Mouse (Mus musculus): ENCODE measurements around the gene Pitpna.
A peak's percentile ranks its signal among the peaks of the same experiment; 100 is the strongest.

Gene Pitpna

GRCm38 (mm10) chr11:75587493-75588284 is at the start of gene Pitpna:
Gene Pitpna (plus strand): TSS chr11:75588097.
- DNase-seq (ENCODE audit: low read depth, low spot score): peak; percentile 88

- DNase-seq (ENCODE audit: low read depth, low spot score): no peak
Measured at GRCm38 (mm10) chr11:75538184-75538969, 49.5 kb upstream of the Pitpna start.

- no peak for DNase-seq (ENCODE audit: low read depth, low spot score)
Measured at GRCm38 (mm10) chr11:75538970-75539299, 49.0 kb upstream of the Pitpna start.

- DNase-seq (ENCODE audit: low read depth, low spot score): no peak
Measured at GRCm38 (mm10) chr11:75540209-75540608, 47.7 kb upstream of the Pitpna start.

- DNase-seq (ENCODE audit: low read depth, low spot score): no peak
Measured at GRCm38 (mm10) chr11:75540710-75541581, 47.0 kb upstream of the Pitpna start.

- DNase-seq (ENCODE audit: low read depth, low spot score): no peak
Measured at GRCm38 (mm10) chr11:75544713-75545112, 43.2 kb upstream of the Pitpna start.

GRCm38 (mm10) chr11:75546057-75546456 is 41.8 kb upstream of the Pitpna start:
- no peak for DNase-seq (ENCODE audit: low read depth, low spot score)

- DNase-seq (ENCODE audit: low read depth, low spot score): no peak
Measured at GRCm38 (mm10) chr11:75549658-75550111, 38.2 kb upstream of the Pitpna start.

GRCm38 (mm10) chr11:75550200-75550946 is 37.5 kb upstream of the Pitpna start:
- no peak for DNase-seq (ENCODE audit: low read depth, low spot score)

- no peak for DNase-seq (ENCODE audit: low read depth, low spot score)
Measured at GRCm38 (mm10) chr11:75551321-75551720, 36.6 kb upstream of the Pitpna start.

- no peak for DNase-seq (ENCODE audit: low read depth, low spot score)
Measured at GRCm38 (mm10) chr11:75551961-75552441, 35.9 kb upstream of the Pitpna start.

GRCm38 (mm10) chr11:75552906-75553482 is 34.9 kb upstream of the Pitpna start:
- DNase-seq (ENCODE audit: low read depth, low spot score): no peak

- peak; percentile 57 for DNase-seq (ENCODE audit: low read depth, low spot score)
Measured at GRCm38 (mm10) chr11:75556006-75556405, 31.9 kb upstream of the Pitpna start.

- peak; percentile 65 for DNase-seq (ENCODE audit: low read depth, low spot score)
Measured at GRCm38 (mm10) chr11:75557142-75557541, 30.8 kb upstream of the Pitpna start.

- peak; percentile 87 for DNase-seq (ENCODE audit: low read depth, low spot score)
Measured at GRCm38 (mm10) chr11:75558101-75558500, 29.8 kb upstream of the Pitpna start.

GRCm38 (mm10) chr11:75559870-75560504 is 27.9 kb upstream of the Pitpna start:
- DNase-seq (ENCODE audit: low read depth, low spot score): no peak

GRCm38 (mm10) chr11:75560530-75561409 is 27.1 kb upstream of the Pitpna start:
- no peak for DNase-seq (ENCODE audit: low read depth, low spot score)

- no peak for DNase-seq (ENCODE audit: low read depth, low spot score)
Measured at GRCm38 (mm10) chr11:75561410-75561791, 26.5 kb upstream of the Pitpna start.

GRCm38 (mm10) chr11:75562840-75563239 is 25.1 kb upstream of the Pitpna start:
- DNase-seq (ENCODE audit: low read depth, low spot score): no peak

All from ES-CJ7 (cell line).